Mouse (Mus musculus): Measurements from ENCODE around the gene Smtnl2. TPM values are rescaled to one million over a fixed set of nuclear protein-coding genes. Genes with fewer than 3 reads are reported as not detected.

Smtnl2 gene
- polyA plus RNA-seq, 1 experiment from 2014 or later: 41.5 TPM

- 89% methylated on average over 6 of the region's 6 CpGs for WGBS
- H3K9me3 ChIP-seq: no peaks in the 10 kb centered on the region
- no peak overlapping the region for H3K27ac ChIP-seq
- ATAC-seq (ENCODE audit: low FRiP score, low read depth): no peak
- H3K27me3 ChIP-seq: no peaks in the 10 kb centered on the region
- H3K36me3 ChIP-seq: no peaks in the 10 kb centered on the region
- H3K9ac ChIP-seq: no peak overlapping the region
- no peak overlapping the region for H3K4me2 ChIP-seq (replicated peaks)
- no peak overlapping the region for H3K4me3 ChIP-seq
- H3K4me1 ChIP-seq: peaks cover 17% of the 10 kb centered on the region
Observed at GRCm38 (mm10) chr11:72420460-72421122, 9.1 kb upstream of the Smtnl2 start.

GRCm38 (mm10) chr11:72419006-72419405 lies 7.5 kb upstream of the Smtnl2 start:
- no peaks in the 10 kb centered on the region for H3K36me3 ChIP-seq
- H3K4me2 ChIP-seq (replicated peaks): no peak overlapping the region
- ATAC-seq (ENCODE audit: low FRiP score, low read depth): no peak
- no peaks in the 10 kb centered on the region for H3K9me3 ChIP-seq
- H3K27me3 ChIP-seq: no peaks in the 10 kb centered on the region; the same call in 1 of the 2 replicates
- H3K27ac ChIP-seq: no peak overlapping the region
- no peak overlapping the region for H3K9ac ChIP-seq
- H3K4me3 ChIP-seq: no peak overlapping the region
- peaks cover 14% of the 10 kb centered on the region for H3K4me1 ChIP-seq
- WGBS: 84% methylated on average over 6 of the region's 6 CpGs

- 37% methylated on average over 8 of the region's 8 CpGs for WGBS
- no peaks in the 10 kb centered on the region for H3K36me3 ChIP-seq
- no peaks in the 10 kb centered on the region for H3K9me3 ChIP-seq
- no peak overlapping the region for H3K27ac ChIP-seq
- no peak overlapping the region for H3K9ac ChIP-seq
- H3K4me1 ChIP-seq: peaks cover 16% of the 10 kb centered on the region
- H3K27me3 ChIP-seq: no peaks in the 10 kb centered on the region; the same call in 1 of the 2 replicates
- no peak overlapping the region for H3K4me2 ChIP-seq (replicated peaks)
- no peak for ATAC-seq (ENCODE audit: low FRiP score, low read depth)
- no peak overlapping the region for H3K4me3 ChIP-seq
Observed at GRCm38 (mm10) chr11:72418227-72418626, 6.7 kb upstream of the Smtnl2 start.

GRCm38 (mm10) chr11:72417376-72417775 lies 5.9 kb upstream of the Smtnl2 start:
- H3K4me2 ChIP-seq (replicated peaks): no peak overlapping the region
- peaks cover 21% of the 10 kb centered on the region for H3K4me1 ChIP-seq
- H3K9ac ChIP-seq: no peak overlapping the region
- 9% methylated on average over 4 of the region's 4 CpGs for WGBS
- no peaks in the 10 kb centered on the region for H3K36me3 ChIP-seq
- no peak overlapping the region for H3K4me3 ChIP-seq
- H3K27ac ChIP-seq: no peak overlapping the region
- H3K27me3 ChIP-seq: no peaks in the 10 kb centered on the region; the same call in 1 of the 2 replicates
- peak; percentile 53; the same call in 1 of the 2 replicates for ATAC-seq (ENCODE audit: low FRiP score, low read depth)
- H3K9me3 ChIP-seq: no peaks in the 10 kb centered on the region

- Histone ChIP-seq H3K36me3 (no peaks in the 10 kb centered on the region), H3K4me1 (peaks cover 25% of the 10 kb centered on the region), H3K27me3 (no peaks in the 10 kb centered on the region; the same call in 1 of the 2 replicates), H3K9me3 (no peaks in the 10 kb centered on the region), H3K4me2 (replicated peaks) (no peak overlapping the region), H3K27ac (no peak overlapping the region), H3K4me3 (no peak overlapping the region), H3K9ac (no peak overlapping the region)
- ATAC-seq (ENCODE audit: low FRiP score, low read depth): no peak
- 88% methylated on average over 5 of the region's 5 CpGs for WGBS
Observed at GRCm38 (mm10) chr11:72416666-72417065, 5.2 kb upstream of the Smtnl2 start.

GRCm38 (mm10) chr11:72415155-72415554 lies 3.6 kb upstream of the Smtnl2 start:
- Histone ChIP-seq H3K27me3 (peaks cover 8% of the 10 kb centered on the region; the same call in 1 of the 2 replicates), H3K36me3 (no peaks in the 10 kb centered on the region), H3K4me1 (peaks cover 35% of the 10 kb centered on the region), H3K4me2 (replicated peaks) (no peak overlapping the region), H3K4me3 (no peak overlapping the region), H3K9ac (no peak overlapping the region), H3K27ac (no peak overlapping the region), H3K9me3 (no peaks in the 10 kb centered on the region)
- 74% methylated on average over 8 of the region's 8 CpGs for WGBS
- no peak for ATAC-seq (ENCODE audit: low FRiP score, low read depth)

- 64% methylated on average over 5 of the region's 5 CpGs for WGBS
- no peak for ATAC-seq (ENCODE audit: low FRiP score, low read depth)
- no peak overlapping the region for H3K27ac ChIP-seq
Observed at GRCm38 (mm10) chr11:72413601-72414190, 2.2 kb upstream of the Smtnl2 start.

GRCm38 (mm10) chr11:72413016-72413415 lies 1.5 kb upstream of the Smtnl2 start:
- WGBS: 60% methylated on average over 7 of the region's 7 CpGs
- Histone ChIP-seq H3K9me3 (no peaks in the 10 kb centered on the region), H3K4me1 (peaks cover 52% of the 10 kb centered on the region), H3K4me2 (replicated peaks) (no peak overlapping the region), H3K9ac (no peak overlapping the region), H3K36me3 (no peaks in the 10 kb centered on the region), H3K4me3 (no peak overlapping the region), H3K27ac (no peak overlapping the region), H3K27me3 (peaks cover 23% of the 10 kb centered on the region)
- no peak for ATAC-seq (ENCODE audit: low FRiP score, low read depth)

More at GRCm38 (mm10) chr11:72413601-72414190, 2.2 kb upstream of the Smtnl2 start:
- no peak overlapping the region for H3K4me3 ChIP-seq
- no peaks in the 10 kb centered on the region for H3K9me3 ChIP-seq
- no peak overlapping the region for H3K4me2 ChIP-seq (replicated peaks)
- H3K36me3 ChIP-seq: no peaks in the 10 kb centered on the region
- no peak overlapping the region for H3K9ac ChIP-seq
- H3K4me1 ChIP-seq: peaks cover 49% of the 10 kb centered on the region
- H3K27me3 ChIP-seq: peaks cover 17% of the 10 kb centered on the region

GRCm38 (mm10) chr11:72411945-72412344 lies 432 bp upstream of the Smtnl2 start:
- Histone ChIP-seq H3K4me3 (peak overlapping the region; percentile 72), H3K27me3 (peaks cover 30% of the 10 kb centered on the region), H3K9ac (peak overlapping the region; percentile 74), H3K9me3 (no peaks in the 10 kb centered on the region), H3K4me2 (replicated peaks) (peak overlapping the region; percentile 99), H3K36me3 (no peaks in the 10 kb centered on the region), H3K4me1 (peaks cover 51% of the 10 kb centered on the region), H3K27ac (no peak overlapping the region)
- 34% methylated on average over 9 of the region's 9 CpGs for WGBS
- no peak for ATAC-seq (ENCODE audit: low FRiP score, low read depth)

GRCm38 (mm10) chr11:72410521-72411092 lies 906 bp downstream of the Smtnl2 start:
- peak overlapping the region; percentile 99 for H3K4me2 ChIP-seq (replicated peaks)
- peak overlapping the region; percentile 72 for H3K4me3 ChIP-seq
- H3K27me3 ChIP-seq: peaks cover 37% of the 10 kb centered on the region
- 2% methylated on average over 25 of the region's 25 CpGs for WGBS
- no peaks in the 10 kb centered on the region for H3K9me3 ChIP-seq
- ATAC-seq (ENCODE audit: low FRiP score, low read depth): no peak
- H3K27ac ChIP-seq: no peak overlapping the region; the same call in 1 of the 2 replicates
- H3K36me3 ChIP-seq: no peaks in the 10 kb centered on the region
- peaks cover 61% of the 10 kb centered on the region for H3K4me1 ChIP-seq
- peak overlapping the region; percentile 74 for H3K9ac ChIP-seq

GRCm38 (mm10) chr11:72409649-72410385 lies 1.7 kb downstream of the Smtnl2 start:
- Histone ChIP-seq H3K27ac (no peak overlapping the region; the same call in 1 of the 2 replicates), H3K4me3 (peak overlapping the region; percentile 72), H3K9me3 (no peaks in the 10 kb centered on the region), H3K9ac (peak overlapping the region; percentile 54), H3K4me1 (peaks cover 61% of the 10 kb centered on the region), H3K36me3 (no peaks in the 10 kb centered on the region), H3K27me3 (peaks cover 39% of the 10 kb centered on the region), H3K4me2 (replicated peaks) (peak overlapping the region; percentile 99)
- 51% methylated on average over 12 of the region's 12 CpGs for WGBS
- ATAC-seq (ENCODE audit: low FRiP score, low read depth): no peak

Data from limb, embryonic 13.5 days (tissue).